Mouse (Mus musculus) gastrocnemius, adult 8-10 months (tissue): Measurements from ENCODE around the gene Gpx2. TPM values are rescaled to one million over a fixed set of nuclear protein-coding genes. Genes with fewer than 3 reads are reported as not detected.

Experiments
- DNase-seq, 2 experiments: peaks; one replicate each; pipeline ENCODE4 v3.0.0; 2022; ENCODE audit warnings: low spot score in 2 of 2
- total RNA-seq, 4 experiments: library from RNA; stranded (reverse); gene quantifications; 2 replicates each; pipeline ENCODE4 v1.2.4; 2022

Gene Gpx2
- not detected for total RNA-seq

- DNase-seq = no peak
Observed at GRCm38 (mm10) chr12:76795350-76795749, at the start of gene Gpx2. Gpx2 (minus strand) TSS chr12:76795554.

- DNase-seq = no peak
Observed at GRCm38 (mm10) chr12:76844346-76845061, 49.1 kb upstream of the Gpx2 start.

DNA sequence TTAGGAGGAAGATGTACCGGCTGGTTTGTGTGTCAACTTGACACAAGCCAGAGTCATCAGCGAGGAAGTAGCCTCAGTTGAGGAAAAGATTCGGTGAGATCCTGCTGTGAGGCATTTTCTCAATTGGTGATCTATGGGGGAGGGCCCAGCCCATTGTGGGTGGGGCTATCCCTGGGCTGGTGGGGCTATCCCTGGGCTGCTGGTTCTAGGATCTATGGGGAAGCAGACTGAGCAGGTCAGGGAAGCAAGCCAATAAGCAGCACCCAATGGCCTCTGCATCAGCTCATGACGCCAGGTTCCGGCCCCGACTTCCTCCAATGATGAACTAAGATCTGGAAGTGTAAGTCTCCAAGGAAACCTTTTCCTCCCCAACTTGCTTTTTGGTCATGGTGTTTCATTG lies 44.7 kb upstream of the Gpx2 start:
- DNase-seq = no peak

GRCm38 (mm10) chr12:76839298-76839697 lies 43.9 kb upstream of the Gpx2 start:
- no peak for DNase-seq

DNA sequence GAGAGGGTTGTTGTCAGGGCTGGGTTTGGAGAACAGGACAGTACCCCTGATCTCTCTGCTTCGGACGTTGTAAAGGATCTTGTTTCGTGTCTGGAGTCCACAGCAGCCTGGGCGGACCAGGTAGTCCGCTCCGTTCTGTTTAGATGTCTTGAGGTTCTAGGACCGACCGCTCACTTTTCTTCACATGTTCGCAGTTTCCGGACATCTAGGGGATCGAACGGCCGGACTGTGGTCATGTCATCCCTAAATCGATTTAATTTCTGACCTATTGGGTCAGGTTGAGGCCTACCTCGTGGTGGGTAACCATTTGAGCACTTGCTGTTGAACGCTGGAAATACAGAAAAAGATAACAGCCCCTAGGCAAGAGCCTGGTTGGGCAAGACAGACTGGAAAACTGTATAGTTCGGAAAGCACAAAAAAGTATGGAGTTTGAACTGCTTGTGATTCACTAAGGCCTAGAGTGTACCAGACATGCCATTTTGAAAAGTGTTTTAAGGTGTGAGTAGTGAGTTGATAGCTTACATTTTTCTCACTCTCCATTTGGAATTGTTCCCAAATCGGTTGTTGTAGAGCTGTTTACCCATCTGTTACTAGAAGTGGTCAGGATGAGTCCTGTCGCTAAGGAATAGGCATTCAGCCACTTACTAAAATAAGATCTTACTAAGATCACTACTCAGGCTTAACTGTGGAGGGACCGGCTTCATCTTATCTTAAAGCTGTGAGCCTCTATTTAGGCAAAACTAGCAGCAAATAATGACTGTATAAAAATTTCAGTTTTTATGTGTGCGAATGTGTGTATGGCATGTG lies 42.7 kb upstream of the Gpx2 start:
- DNase-seq = no peak

DNA sequence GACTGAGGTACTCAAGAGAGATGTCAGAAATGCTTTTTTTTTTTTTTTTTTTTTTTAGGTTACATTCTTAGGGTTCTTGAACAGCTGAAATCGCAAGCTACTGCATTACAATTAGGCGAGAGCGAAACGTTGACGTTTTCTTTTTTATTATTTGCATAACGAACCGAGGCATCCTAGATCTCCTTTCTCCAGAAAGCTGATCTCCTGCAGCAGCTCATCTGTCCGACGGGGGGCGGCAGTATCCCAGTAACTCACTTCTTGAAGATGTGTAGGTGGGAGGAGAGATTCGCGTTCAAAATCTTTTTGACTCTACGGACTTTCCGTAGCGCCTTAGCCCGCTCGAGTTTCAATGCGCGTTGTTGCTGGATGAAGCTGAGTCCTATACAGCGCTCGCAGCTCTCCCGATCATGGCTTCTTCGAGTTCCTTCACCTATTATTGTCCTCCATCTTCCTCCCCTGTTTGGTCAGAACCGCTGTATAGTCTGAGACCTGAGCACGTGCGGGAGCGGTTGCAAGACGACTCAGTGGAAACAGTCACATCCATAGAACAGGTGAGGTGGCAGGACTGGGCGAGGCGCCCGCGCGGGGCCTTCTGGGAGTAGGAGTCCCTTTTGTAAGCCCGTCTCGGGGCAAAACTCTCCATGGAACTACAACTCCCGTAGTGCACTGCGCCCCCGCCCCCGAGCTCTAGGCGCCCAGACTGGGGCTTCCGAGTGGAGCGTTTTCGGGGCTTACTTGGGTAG lies 41.9 kb upstream of the Gpx2 start:
- peak; percentile 98 to 99 for DNase-seq

- no peak for DNase-seq
Observed at GRCm38 (mm10) chr12:76832704-76833103, 37.4 kb upstream of the Gpx2 start.

- DNase-seq = no peak
Observed at GRCm38 (mm10) chr12:76825283-76825682, 29.9 kb upstream of the Gpx2 start.

DNA sequence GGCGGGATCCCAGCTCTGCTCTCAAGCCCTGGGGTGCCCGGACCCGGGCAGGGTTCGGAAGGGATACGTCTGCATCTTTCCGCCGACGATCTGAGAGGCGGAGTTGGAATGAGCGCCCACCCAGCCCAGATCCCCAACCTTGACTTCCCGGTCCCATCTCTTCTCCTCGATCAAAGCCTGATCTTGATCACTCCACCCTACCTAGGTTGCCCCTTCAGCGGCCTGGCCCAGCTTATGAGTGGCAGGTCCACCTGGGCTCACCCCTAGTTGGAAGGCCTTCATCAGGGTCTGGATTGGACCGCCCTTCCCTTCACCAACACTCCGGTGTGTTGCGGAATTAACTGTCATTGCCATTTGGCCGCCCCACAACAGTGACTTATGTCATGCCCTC lies 27.3 kb upstream of the Gpx2 start, which contains the start of gene Rab15:
Gene Rab15 (minus strand): TSS at position 258 of the 391 bp plus-strand sequence.
- no peak for DNase-seq

DNA sequence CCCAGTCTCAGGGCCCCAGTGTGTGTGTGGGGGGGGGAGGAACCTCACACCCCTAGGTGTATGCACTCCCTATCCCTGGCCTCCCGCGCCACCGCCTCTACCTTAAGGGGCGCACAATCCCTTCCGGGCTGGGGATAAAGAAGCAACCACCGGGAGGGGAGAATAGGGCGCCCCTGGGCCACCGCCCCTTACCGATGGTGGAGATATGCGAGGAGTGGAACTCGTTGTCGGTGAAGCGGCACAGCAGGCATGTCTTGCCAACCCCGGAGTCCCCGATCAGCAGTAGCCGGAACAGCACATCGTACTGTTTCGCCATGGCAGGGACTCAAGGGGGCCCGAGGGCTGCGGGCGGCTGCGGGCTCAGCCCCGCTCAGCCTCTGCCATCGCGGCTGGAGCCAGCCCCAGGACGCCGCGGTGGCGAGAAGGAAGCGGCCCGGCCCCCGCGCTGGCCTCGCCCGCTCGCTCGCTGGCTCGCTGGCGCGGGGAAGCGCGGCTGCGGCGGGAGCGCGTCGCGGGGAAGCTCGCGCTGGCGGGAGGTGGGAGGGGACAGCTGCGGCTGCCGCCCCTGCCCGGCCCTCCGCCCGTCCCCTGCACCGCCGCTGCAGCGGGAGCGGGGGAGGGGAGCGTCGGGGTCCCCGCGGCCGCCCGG lies 26.8 kb upstream of the Gpx2 start:
- no peak for DNase-seq

DNA sequence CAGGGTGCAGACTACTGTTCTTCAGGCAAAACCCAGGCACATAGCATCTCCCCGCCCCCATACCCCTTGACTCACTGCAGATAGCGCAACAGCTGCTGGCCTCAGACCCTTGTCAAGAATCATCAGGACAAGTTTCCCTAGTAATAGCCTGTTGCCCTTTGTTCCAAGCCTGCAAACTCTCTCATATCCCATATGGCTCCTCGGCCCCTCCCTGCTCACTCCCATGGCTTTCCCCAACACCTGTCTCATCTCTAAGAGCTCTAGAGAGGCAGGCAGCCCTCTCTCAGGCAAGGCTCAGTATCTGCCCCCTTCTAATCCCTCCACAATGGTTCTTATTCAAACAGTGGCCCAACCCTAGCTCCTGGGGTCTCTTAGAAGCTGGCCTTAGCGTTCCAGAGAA lies 25.3 kb upstream of the Gpx2 start:
- DNase-seq = no peak

DNA sequence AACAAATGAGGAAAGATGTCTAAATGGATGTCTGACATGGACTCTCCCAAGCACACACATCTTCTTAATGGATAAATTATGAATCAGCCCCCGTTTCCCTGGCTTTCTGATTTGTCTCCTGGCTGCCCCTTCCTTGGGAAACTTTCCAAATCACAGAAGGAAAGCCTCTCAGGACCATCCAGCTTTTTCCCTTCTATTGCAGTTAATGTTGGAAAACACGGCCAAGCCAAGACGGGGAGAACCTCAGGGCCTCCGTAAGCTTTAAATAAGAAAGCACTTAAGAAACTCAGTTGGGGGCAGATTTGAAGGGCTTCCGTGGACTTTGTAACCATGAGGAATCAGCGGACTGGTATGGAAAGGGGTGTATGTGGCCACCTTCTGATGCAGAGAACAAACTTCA lies 24.5 kb upstream of the Gpx2 start:
- no peak for DNase-seq

DNA sequence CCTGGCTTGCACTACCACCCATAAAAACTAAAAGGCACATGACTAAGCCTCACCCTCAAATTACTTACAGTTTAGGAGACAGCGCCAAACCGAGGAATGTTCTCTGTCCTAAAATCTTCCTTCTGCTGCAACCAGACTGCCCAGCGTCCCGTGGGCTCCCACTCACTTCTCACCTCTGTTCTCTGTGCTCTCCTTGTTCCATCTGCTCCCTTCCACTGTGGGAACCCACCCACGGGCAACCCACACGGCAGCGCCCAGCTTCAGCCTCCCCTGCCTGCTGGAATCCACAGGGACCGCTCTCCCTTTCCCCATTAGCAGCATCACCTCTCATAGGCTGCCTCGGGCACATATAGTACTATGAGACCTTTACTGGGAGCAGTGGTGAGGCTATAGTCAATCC lies 23.6 kb upstream of the Gpx2 start:
- no peak for DNase-seq

- DNase-seq = no peak
Observed at GRCm38 (mm10) chr12:76818120-76818519, 22.8 kb upstream of the Gpx2 start.

DNA sequence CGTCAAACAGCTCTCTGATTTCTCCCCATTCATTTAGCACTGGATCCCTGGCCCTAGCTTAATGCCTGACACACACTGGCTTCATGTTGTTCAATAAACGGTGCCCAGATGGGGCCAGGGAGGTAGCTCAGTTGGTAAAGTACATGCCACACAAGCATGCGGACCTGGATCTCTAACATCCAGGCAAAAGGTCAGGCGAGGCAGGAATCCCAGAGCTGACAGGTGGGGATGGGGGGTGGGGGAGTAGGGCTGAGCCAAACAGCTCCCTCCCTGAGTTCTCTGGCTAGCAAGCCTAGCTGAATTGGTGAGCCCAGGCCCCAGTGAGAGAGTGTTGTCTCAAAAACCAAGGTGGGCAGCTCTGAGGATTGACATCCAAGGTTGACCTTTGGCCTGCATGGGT lies 21.8 kb upstream of the Gpx2 start:
- no peak for DNase-seq

DNA sequence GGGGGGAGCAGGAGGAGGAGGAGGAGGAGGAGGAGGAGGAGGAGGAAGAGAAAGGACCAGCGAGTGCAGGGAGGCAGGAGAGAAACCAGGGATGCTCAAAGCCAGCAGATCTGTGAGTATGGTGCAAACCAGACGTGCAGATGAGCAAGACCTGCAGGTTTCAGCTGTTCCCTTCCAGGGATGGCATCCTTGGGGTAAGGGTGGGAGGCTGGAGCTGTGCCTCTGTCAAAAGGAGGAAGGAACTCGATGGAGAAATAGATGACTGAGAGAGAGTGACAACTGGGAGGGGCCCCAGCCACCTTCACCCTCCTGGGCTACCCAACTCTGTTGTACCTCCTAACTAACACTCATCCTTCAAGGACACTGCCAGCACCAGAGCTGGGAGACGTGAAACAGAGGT lies 21.4 kb upstream of the Gpx2 start:
- no peak for DNase-seq

- DNase-seq = no peak
Observed at GRCm38 (mm10) chr12:76814120-76814519, 18.8 kb upstream of the Gpx2 start.

- DNase-seq = no peak
Observed at GRCm38 (mm10) chr12:76813543-76813942, 18.2 kb upstream of the Gpx2 start.

DNA sequence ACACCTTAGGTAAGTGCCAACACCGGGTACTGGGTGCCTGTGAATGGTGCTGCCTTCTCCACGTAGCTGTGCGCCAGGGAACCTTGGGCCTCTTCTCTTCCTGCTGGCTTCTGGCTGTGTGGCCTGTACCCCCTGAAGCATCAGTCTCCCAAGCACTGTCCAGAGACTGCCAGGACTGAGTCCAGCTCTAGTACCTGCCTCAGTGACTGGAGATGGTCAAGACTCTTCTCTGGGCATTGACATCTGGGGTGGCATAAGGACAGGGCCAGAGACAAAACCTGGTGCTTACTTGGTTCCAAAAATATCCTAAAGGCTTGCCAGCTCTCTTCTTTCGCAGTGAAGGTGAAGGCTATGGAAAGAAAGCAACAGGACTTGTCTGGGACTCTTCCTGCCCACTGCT lies 15.7 kb upstream of the Gpx2 start:
- DNase-seq = no peak

GRCm38 (mm10) chr12:76810491-76810890 lies 15.1 kb upstream of the Gpx2 start:
- no peak for DNase-seq

DNA sequence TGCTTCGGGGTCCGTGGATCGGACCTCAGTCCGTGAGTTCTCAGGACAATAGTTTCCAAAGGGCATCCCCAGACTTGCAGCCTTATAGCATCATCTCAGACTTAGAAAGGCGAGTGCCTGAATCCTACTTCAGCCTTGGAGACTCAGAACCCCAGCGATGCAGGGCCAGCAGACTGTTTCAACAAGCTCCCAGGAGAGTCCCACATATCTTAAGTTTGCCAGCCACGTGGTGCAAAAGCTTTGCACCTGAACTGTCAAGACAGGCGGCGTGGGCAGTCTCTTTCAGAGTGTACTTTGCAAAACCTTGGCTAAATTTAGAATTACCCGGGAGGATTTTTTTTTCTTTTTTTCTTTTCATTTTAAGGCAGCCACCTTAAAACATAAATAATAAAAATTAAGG lies 12.4 kb upstream of the Gpx2 start:
- no peak for DNase-seq
